Mouse (Mus musculus): Measurements from ENCODE around the gene Tmem231. TPM values are rescaled to one million over a fixed set of nuclear protein-coding genes. Genes with fewer than 3 reads are reported as not detected.

Gene Tmem231
- polyA plus RNA-seq, 1 experiment from 2014 or later, result 16.7 TPM

DNA sequence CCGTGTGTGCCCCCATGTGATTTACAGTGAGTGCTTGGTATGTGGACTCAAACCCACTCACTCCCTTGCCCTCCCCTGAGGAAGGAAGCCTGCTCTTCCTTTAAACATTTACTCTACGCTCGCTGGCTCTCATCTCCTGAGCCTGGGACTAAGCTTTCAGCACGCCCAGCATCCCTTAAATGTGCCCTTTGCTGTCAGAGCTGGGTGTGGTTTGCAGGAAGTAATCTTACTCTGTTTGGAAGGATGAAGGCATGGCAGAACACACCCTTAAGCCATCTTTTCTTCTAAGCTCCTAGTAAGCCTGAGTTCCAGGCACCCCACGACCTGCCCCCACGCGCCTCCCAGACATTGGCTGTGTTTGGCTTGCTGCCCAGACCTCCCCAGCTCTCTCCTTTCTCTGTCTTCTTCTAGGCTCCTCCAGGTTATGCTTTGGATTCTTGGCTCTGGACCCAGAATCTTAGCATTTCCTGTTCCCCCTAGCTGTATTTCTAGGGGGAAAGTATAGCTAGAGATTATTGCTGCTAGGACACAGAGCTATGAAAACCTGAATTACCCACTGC, 45.5 kb downstream of the Tmem231 start:
- ATAC-seq (ENCODE audit: low FRiP score, low TSS enrichment), result no peak
- no peak overlapping the region for H3K4me3 ChIP-seq (replicated peaks; ENCODE audit: low read depth, low read length)
- no peak overlapping the region for H3K27ac ChIP-seq (replicated peaks; ENCODE audit: low read depth, low read length)
- H3K4me2 ChIP-seq (ENCODE audit: low read length), result no peak overlapping the region
- H3K36me3 ChIP-seq (ENCODE audit: control insufficient read depth, insufficient read depth, low read length), result no peaks in the 10 kb centered on the region
- peaks cover 26% of the 10 kb centered on the region for H3K27me3 ChIP-seq (ENCODE audit: control insufficient read depth, insufficient read depth, low read length)
- WGBS, result 43% methylated on average over 7 of the region's 7 CpGs
- H3K9ac ChIP-seq (replicated peaks; ENCODE audit: low read length), result no peak overlapping the region
- no peak for DNase-seq
- H3K4me1 ChIP-seq (ENCODE audit: control insufficient read depth, insufficient read depth, low read length), result no peaks in the 10 kb centered on the region
- no peaks in the 10 kb centered on the region for H3K9me3 ChIP-seq (ENCODE audit: control insufficient read depth, low read length)

DNA sequence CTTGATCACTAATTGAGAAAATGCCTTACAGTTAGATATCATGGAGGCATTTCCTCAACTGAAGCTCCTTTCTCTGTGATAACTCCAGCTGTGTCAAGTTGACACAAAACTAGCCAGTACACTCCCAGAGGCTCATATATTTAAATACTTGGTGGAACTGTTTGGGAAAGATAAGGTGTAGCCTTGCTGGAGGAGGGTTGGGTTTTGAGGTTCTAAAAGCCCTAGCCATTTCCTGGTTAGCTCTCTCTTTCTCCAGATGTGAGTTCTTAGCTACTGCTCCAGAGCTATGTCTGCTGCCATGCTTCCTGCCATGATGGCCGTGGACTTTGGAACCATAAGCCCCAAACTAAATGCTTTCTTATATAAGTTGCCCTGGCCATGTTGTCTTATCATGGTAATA, 46.2 kb downstream of the Tmem231 start:
- Histone ChIP-seq H3K27me3 (ENCODE audit: control insufficient read depth, insufficient read depth, low read length) (peaks cover 26% of the 10 kb centered on the region), H3K9me3 (ENCODE audit: control insufficient read depth, low read length) (no peaks in the 10 kb centered on the region), H3K9ac (replicated peaks; ENCODE audit: low read length) (no peak overlapping the region), H3K4me2 (ENCODE audit: low read length) (no peak overlapping the region), H3K27ac (replicated peaks; ENCODE audit: low read depth, low read length) (no peak overlapping the region), H3K4me1 (ENCODE audit: control insufficient read depth, insufficient read depth, low read length) (no peaks in the 10 kb centered on the region), H3K36me3 (ENCODE audit: control insufficient read depth, insufficient read depth, low read length) (no peaks in the 10 kb centered on the region), H3K4me3 (replicated peaks; ENCODE audit: low read depth, low read length) (no peak overlapping the region)
- DNase-seq (no peak), ATAC-seq (ENCODE audit: low FRiP score, low TSS enrichment) (no peak)
- WGBS, result 88% methylated on average over 1 of the region's 1 CpGs

DNA sequence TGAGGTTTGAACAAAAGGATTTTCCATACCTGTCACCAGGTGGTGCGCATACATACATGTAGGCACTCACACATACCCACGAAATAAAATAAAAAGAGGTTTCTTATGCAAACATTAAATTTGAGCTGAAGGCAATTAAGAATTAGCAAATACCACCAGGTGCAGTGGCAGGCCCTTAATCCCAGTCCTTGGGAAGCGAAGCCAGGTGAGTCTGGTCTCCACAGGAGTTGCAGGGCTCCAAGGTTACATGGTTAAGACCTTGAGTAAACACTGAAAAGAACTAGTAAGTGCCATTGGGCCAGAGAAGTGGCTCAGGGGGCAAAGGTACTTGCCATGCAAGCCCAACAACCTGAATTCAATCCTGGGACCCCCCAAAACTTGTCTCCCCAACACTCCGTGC, 50.1 kb downstream of the Tmem231 start:
- Histone ChIP-seq H3K27ac (replicated peaks; ENCODE audit: low read depth, low read length) (no peak overlapping the region), H3K9me3 (ENCODE audit: control insufficient read depth, low read length) (no peaks in the 10 kb centered on the region), H3K4me1 (ENCODE audit: control insufficient read depth, insufficient read depth, low read length) (no peaks in the 10 kb centered on the region), H3K36me3 (ENCODE audit: control insufficient read depth, insufficient read depth, low read length) (no peaks in the 10 kb centered on the region), H3K4me3 (replicated peaks; ENCODE audit: low read depth, low read length) (no peak overlapping the region), H3K9ac (replicated peaks; ENCODE audit: low read length) (no peak overlapping the region), H3K4me2 (ENCODE audit: low read length) (no peak overlapping the region), H3K27me3 (ENCODE audit: control insufficient read depth, insufficient read depth, low read length) (no peaks in the 10 kb centered on the region)
- DNase-seq, result no peak
- WGBS, result 85% methylated on average over 4 of the region's 4 CpGs
- ATAC-seq (ENCODE audit: low FRiP score, low TSS enrichment), result no peak

DNA sequence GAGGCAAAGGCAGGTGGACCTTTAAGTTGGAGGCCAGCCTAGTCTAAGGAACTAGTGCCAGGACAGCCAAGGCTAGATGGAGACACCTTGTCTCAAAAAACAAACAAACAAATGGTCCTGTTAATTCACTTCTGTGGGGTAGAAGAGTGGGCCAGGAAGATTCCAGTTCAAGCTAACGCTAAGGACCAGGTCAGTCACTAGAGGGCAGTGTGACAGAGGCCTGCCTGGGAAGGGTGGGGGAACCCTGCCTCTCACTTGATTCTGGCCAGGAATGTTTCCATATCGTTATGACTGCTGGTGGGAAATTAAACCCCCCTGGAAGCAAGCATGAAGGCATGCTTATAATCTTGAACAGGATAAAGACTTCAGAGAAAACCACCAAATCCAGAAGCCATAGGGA, 52.1 kb downstream of the Tmem231 start:
- H3K27ac ChIP-seq (replicated peaks; ENCODE audit: low read depth, low read length), result no peak overlapping the region
- H3K4me2 ChIP-seq (ENCODE audit: low read length), result no peak overlapping the region
- H3K9ac ChIP-seq (replicated peaks; ENCODE audit: low read length), result no peak overlapping the region
- no peaks in the 10 kb centered on the region for H3K27me3 ChIP-seq (ENCODE audit: control insufficient read depth, insufficient read depth, low read length)
- H3K9me3 ChIP-seq (ENCODE audit: control insufficient read depth, low read length), result no peaks in the 10 kb centered on the region
- no peak for ATAC-seq (ENCODE audit: low FRiP score, low TSS enrichment)
- no peak overlapping the region for H3K4me3 ChIP-seq (replicated peaks; ENCODE audit: low read depth, low read length)
- peak; percentile 80 for DNase-seq
- 2% methylated on average over 2 of the region's 2 CpGs for WGBS
- no peaks in the 10 kb centered on the region for H3K4me1 ChIP-seq (ENCODE audit: control insufficient read depth, insufficient read depth, low read length)
- no peaks in the 10 kb centered on the region for H3K36me3 ChIP-seq (ENCODE audit: control insufficient read depth, insufficient read depth, low read length)

DNA sequence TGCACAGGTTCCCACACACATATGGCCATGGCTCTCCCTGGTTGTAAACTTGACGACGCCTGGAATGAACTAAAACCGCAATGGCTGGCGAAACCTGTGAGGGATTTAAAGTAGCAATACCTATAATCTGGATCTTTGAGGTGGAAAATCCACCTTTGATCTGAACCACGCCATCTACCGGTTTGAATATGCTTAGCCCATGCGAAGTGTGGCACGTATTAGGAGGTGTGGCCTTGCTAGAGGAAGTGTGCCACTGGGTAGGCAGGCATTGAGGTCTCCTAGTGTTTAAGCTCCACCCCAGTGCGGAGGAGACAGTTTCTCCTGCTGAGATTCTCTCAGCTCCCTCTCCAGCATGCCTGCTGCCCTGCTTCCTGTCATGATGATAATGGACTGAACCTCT, 56.0 kb downstream of the Tmem231 start:
- Histone ChIP-seq H3K9ac (replicated peaks; ENCODE audit: low read length) (no peak overlapping the region), H3K4me1 (ENCODE audit: control insufficient read depth, insufficient read depth, low read length) (no peaks in the 10 kb centered on the region), H3K36me3 (ENCODE audit: control insufficient read depth, insufficient read depth, low read length) (no peaks in the 10 kb centered on the region), H3K9me3 (ENCODE audit: control insufficient read depth, low read length) (no peaks in the 10 kb centered on the region), H3K4me3 (replicated peaks; ENCODE audit: low read depth, low read length) (no peak overlapping the region), H3K27me3 (ENCODE audit: control insufficient read depth, insufficient read depth, low read length) (no peaks in the 10 kb centered on the region), H3K4me2 (ENCODE audit: low read length) (no peak overlapping the region), H3K27ac (replicated peaks; ENCODE audit: low read depth, low read length) (no peak overlapping the region)
- WGBS, result 72% methylated on average over 9 of the region's 9 CpGs
- DNase-seq, result no peak
- no peak for ATAC-seq (ENCODE audit: low FRiP score, low TSS enrichment)

DNA sequence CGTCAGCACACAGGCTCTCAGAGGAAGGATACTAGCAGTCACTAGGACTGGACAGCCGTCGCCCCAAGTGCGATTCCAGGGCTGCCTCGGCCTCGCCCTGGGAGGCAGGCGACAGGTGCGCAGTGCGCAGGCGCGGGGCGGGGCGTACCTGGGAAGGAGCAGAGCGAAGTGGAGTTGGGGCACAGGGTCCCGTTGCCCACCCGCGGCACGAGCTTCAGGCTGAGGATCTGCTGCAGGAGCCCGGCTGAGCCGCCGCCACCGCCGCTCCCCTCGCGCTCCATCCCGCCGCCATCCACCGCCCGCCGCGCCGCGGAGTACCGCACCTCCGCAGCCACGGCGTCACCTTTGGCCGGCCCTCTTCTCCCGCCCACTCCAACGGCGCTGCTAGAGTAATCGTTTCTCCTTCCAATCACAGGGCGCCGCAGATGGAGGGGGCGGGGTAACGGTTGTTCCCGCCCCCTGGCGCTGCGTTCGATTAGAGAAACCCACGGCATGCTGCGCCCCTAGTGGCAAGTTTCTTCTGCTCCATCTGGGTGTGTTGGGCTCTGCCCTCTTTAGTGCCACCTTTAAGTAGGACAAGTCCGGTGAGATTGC, 57.2 kb downstream of the Tmem231 start, which contains the start of gene Tmem170:
Gene Tmem170 (minus strand): TSS at position 396 of the 594 bp plus-strand sequence.
- H3K4me2 ChIP-seq (ENCODE audit: low read length), result peak within 1 kb of the TSS; percentile 66
- peak within 1 kb of the TSS; percentile 72 for H3K4me3 ChIP-seq (replicated peaks; ENCODE audit: low read depth, low read length)
- no peaks in the 10 kb centered on the region for H3K4me1 ChIP-seq (ENCODE audit: control insufficient read depth, insufficient read depth, low read length)
- ATAC-seq (ENCODE audit: low FRiP score, low TSS enrichment) (peak; percentile 99), DNase-seq (peak; percentile 100)
- H3K27ac ChIP-seq (replicated peaks; ENCODE audit: low read depth, low read length), result peak within 1 kb of the TSS; percentile 78
- no peaks in the 10 kb centered on the region for H3K9me3 ChIP-seq (ENCODE audit: control insufficient read depth, low read length)
- WGBS, result under 1% methylated on average over 43 of the region's 53 CpGs
- H3K9ac ChIP-seq (replicated peaks; ENCODE audit: low read length), result peak within 1 kb of the TSS; percentile 55
- no peaks in the 10 kb centered on the region for H3K36me3 ChIP-seq (ENCODE audit: control insufficient read depth, insufficient read depth, low read length)
- no peaks in the 10 kb centered on the region for H3K27me3 ChIP-seq (ENCODE audit: control insufficient read depth, insufficient read depth, low read length)

DNA sequence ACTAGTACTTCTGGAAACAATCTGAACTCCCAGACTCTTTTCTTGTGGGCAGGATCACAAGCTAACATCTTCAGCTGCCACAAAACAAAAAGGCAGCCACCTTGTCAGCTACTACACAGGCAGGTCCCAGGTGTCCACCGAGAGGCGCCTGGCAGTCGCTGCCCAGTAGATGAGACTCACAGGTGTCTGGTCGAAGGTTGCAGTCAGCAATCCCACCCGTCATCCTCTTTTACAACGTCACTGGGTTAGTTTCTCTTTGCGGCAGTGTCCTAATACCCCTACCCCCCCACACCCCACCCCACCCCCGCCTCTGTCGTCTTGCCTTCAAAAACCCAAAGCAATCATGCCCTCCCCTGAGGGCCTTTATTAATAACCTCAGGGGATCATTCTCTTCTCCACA, 57.9 kb downstream of the Tmem231 start:
- DNase-seq (no peak), ATAC-seq (ENCODE audit: low FRiP score, low TSS enrichment) (peak; percentile 3; the same call in 1 of the 2 replicates)
- Histone ChIP-seq H3K4me3 (replicated peaks; ENCODE audit: low read depth, low read length) (peak overlapping the region; percentile 72), H3K4me2 (ENCODE audit: low read length) (peak overlapping the region; percentile 66), H3K27ac (replicated peaks; ENCODE audit: low read depth, low read length) (no peak overlapping the region), H3K36me3 (ENCODE audit: control insufficient read depth, insufficient read depth, low read length) (no peaks in the 10 kb centered on the region), H3K9me3 (ENCODE audit: control insufficient read depth, low read length) (no peaks in the 10 kb centered on the region), H3K27me3 (ENCODE audit: control insufficient read depth, insufficient read depth, low read length) (no peaks in the 10 kb centered on the region), H3K9ac (replicated peaks; ENCODE audit: low read length) (no peak overlapping the region; the same call in 1 of the 2 replicates), H3K4me1 (ENCODE audit: control insufficient read depth, insufficient read depth, low read length) (no peaks in the 10 kb centered on the region)
- 34% methylated on average over 9 of the region's 9 CpGs for WGBS

DNA sequence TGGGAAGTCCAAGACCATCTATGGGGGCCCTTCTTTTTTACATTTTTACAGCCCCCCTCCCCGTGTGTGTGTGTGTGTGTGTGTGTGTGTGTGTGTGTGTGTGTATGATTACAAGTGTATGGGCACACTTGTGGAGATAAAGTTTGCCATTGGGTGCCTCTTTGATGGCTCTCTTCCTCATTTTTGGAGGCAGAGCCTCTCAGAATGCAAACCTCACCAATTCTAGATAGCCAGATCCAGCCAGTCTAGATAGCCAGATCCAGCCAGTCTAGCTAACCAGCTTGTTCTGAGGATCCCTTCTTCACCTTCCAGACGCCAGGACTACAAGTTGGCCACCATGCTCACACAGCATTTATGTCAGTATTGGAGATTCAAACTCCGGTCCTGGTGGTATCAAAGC, 62.4 kb downstream of the Tmem231 start:
- H3K36me3 ChIP-seq (ENCODE audit: control insufficient read depth, insufficient read depth, low read length), result no peaks in the 10 kb centered on the region
- no peak overlapping the region for H3K9ac ChIP-seq (replicated peaks; ENCODE audit: low read length)
- ATAC-seq (ENCODE audit: low FRiP score, low TSS enrichment) (no peak), DNase-seq (no peak)
- H3K27me3 ChIP-seq (ENCODE audit: control insufficient read depth, insufficient read depth, low read length), result no peaks in the 10 kb centered on the region
- H3K4me3 ChIP-seq (replicated peaks; ENCODE audit: low read depth, low read length), result no peak overlapping the region
- no peak overlapping the region for H3K4me2 ChIP-seq (ENCODE audit: low read length)
- H3K4me1 ChIP-seq (ENCODE audit: control insufficient read depth, insufficient read depth, low read length), result no peaks in the 10 kb centered on the region
- 94% methylated on average over 3 of the region's 3 CpGs for WGBS
- H3K27ac ChIP-seq (replicated peaks; ENCODE audit: low read depth, low read length), result no peak overlapping the region
- H3K9me3 ChIP-seq (ENCODE audit: control insufficient read depth, low read length), result no peaks in the 10 kb centered on the region

DNA sequence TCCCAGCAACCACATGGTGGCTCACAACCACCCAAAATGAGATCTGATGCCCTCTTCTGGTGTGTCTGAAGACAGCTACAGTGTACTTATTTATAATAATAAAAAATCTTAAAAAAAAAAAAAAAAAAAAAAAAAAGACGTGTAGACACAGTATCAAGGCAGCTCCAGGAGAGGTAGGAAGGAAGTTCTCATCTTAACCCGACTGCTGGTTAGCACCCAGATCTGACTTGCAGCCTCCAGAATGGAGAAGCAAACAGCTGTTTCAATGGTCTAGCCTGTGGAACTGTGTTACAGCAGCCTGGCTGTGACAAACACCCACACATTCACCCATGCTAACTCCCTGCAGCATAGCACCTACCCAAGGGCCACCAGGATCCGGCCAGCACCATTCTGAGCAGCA, 63.3 kb downstream of the Tmem231 start:
- Histone ChIP-seq H3K9me3 (ENCODE audit: control insufficient read depth, low read length) (no peaks in the 10 kb centered on the region), H3K27me3 (ENCODE audit: control insufficient read depth, insufficient read depth, low read length) (no peaks in the 10 kb centered on the region), H3K4me2 (ENCODE audit: low read length) (no peak overlapping the region), H3K36me3 (ENCODE audit: control insufficient read depth, insufficient read depth, low read length) (peaks cover 4% of the 10 kb centered on the region; the same call in 1 of the 2 replicates), H3K4me3 (replicated peaks; ENCODE audit: low read depth, low read length) (no peak overlapping the region), H3K9ac (replicated peaks; ENCODE audit: low read length) (no peak overlapping the region), H3K4me1 (ENCODE audit: control insufficient read depth, insufficient read depth, low read length) (no peaks in the 10 kb centered on the region), H3K27ac (replicated peaks; ENCODE audit: low read depth, low read length) (no peak overlapping the region)
- 92% methylated on average over 3 of the region's 3 CpGs for WGBS
- DNase-seq, result no peak
- ATAC-seq (ENCODE audit: low FRiP score, low TSS enrichment), result no peak
